Mouse (Mus musculus) B cell, adult 2 months (primary cell): Measurements from ENCODE around the gene Gm42878.
"Not testable (repeated sequence)": the region's sequence is repeated elsewhere in the genome, so short reads cannot be mapped to it uniquely, and the experiment has no call there.

Source experiments
- DNase-seq, 2 experiments: peaks; one replicate each; pipeline ENCODE4 v3.0.0; 2022

The Gm42878 gene

GRCm38 (mm10) chr5:121564468-121564895 is 19.2 kb upstream of the Gm42878 start:
- DNase-seq, result peak; percentile 95 to 96

- peak in 1 of 2 experiments; percentile 8 for DNase-seq
Observed at GRCm38 (mm10) chr5:121562436-121562835, 17.2 kb upstream of the Gm42878 start.

- DNase-seq, result no peak
Observed at GRCm38 (mm10) chr5:121549196-121549595, 3.9 kb upstream of the Gm42878 start.

DNA sequence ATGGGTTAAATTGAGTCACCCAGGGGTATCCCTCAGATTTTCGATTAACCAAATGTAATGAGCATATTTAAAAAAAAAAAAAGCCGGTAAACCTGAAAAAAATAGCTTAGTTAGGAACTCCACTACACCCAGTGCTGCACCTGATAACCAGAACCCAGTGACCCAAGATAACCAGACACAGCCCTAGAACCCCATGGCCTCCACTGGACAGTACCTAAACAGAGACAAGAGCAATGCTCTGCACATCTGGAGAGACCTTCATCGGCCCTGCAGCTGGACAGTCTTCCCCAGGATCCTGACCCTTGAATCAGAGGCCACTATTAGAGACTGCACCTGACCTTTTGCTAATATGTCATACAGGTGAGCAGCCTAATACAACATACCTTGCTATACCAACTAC is 1.8 kb upstream of the Gm42878 start:
- no peak for DNase-seq

GRCm38 (mm10) chr5:121546530-121546895 is 1.2 kb upstream of the Gm42878 start:
- DNase-seq, result peak; percentile 44 to 55

GRCm38 (mm10) chr5:121545793-121546529 is 679 bp upstream of the Gm42878 start, which contains the start of gene Mapkapk5:
Gene Mapkapk5, minus strand, starts transcription at chr5:121545905.
- DNase-seq, result peak; percentile 99

- no peak for DNase-seq
Observed at GRCm38 (mm10) chr5:121543370-121543769, 1.9 kb downstream of the Gm42878 start.

DNA sequence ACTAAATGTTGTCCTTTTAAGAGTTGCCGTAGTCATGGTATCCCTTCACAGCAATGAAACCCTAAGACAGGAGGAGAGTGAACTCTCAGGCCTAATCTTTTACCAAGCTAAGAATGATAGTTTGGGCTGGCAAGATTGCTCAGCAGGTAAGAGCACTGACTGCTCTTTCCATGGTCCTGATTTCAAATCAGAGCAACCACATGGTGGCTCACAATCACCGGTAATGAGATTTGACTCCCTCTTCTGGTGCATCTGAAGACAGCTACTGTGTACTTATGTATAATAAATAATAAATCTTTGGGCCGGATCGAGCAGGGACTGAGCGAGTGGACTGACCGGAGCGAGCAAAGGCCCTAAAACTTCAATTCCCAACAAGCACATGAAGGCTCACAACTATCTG is 4.0 kb downstream of the Gm42878 start:
- DNase-seq, result peak in 1 of 2 experiments; percentile 6

- no peak for DNase-seq
Observed at GRCm38 (mm10) chr5:121540066-121540465, 5.2 kb downstream of the Gm42878 start.

DNA sequence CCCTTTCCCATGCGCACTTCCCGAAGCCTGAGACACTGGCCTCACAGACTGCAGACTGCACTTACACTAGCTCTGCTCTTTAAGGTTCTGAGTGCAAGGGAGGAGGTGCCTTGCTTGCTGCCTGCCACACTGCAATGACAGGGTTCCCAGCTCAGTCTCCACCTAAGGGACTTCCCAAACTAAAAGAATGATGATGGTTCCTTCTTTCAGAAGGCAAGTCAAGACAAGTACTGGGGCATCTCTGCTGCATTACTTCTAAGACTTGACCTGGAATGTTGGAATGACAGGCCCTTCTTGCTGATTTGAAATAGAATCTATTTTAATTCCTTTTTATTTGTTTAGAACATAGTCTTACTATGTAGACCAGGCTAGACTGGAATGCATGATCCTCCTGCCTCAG is 7.7 kb downstream of the Gm42878 start:
- DNase-seq, result no peak

- DNase-seq, result no peak
Observed at GRCm38 (mm10) chr5:121536921-121537555, 8.2 kb downstream of the Gm42878 start.

DNA sequence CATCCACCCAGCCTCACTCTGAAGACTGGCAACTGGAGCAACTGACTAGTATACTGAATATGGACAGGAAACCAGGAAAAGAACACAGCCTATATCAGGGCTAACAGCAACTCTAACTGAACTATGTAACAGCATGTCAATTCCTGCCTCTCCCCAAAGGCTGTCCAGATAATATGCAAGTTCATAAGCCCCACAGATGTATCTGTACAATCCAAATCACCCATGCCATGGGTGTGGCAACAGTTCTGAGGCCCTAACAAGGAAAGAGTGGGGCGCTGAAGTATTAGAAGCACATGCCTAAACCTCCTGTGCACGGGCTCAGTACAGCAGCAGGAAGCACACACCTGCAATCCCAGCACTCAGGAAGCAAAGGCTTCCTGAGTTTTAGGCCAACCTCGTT is 10.2 kb downstream of the Gm42878 start:
- no peak for DNase-seq

DNA sequence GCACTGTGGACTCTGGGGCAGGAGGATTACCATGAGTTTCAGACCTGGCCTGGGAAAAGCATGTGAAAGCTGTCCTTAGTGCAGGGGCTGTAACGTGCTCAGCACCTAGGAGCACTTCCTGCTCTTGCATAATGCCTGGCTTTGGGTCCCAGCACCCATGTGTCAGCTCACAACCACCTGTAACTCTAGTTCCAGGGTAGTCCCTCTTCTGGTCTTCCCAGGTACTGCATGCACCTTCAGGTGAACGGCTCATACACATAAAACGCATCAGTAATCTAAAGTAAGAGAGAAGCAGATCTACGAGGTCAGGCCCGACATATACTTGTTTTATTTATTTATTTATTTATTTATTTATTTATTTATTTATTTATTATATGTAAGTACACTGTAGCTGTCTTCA is 10.8 kb downstream of the Gm42878 start:
- peak; percentile 49 for DNase-seq

GRCm38 (mm10) chr5:121526961-121527360 is 18.3 kb downstream of the Gm42878 start:
- DNase-seq, result no peak

GRCm38 (mm10) chr5:121526526-121526925 is 18.8 kb downstream of the Gm42878 start:
- no peak for DNase-seq

- no peak for DNase-seq
Observed at GRCm38 (mm10) chr5:121525774-121526450, 19.4 kb downstream of the Gm42878 start.

- DNase-seq, result not testable (repeated sequence)
Observed at GRCm38 (mm10) chr5:121519758-121520157, 25.5 kb downstream of the Gm42878 start.

GRCm38 (mm10) chr5:121518983-121519382 is 26.3 kb downstream of the Gm42878 start:
- no peak for DNase-seq

GRCm38 (mm10) chr5:121510009-121510408 is 35.3 kb downstream of the Gm42878 start:
- DNase-seq, result no peak

GRCm38 (mm10) chr5:121506846-121507245 is 38.4 kb downstream of the Gm42878 start:
- no peak for DNase-seq

- no peak for DNase-seq
Observed at GRCm38 (mm10) chr5:121503231-121503630, 42.1 kb downstream of the Gm42878 start, which contains the start of gene Adam1b. Gene Adam1b, minus strand, starts transcription at chr5:121503435.

GRCm38 (mm10) chr5:121501424-121501996 is 43.8 kb downstream of the Gm42878 start:
- not testable (repeated sequence) for DNase-seq

GRCm38 (mm10) chr5:121500719-121501118 is 44.6 kb downstream of the Gm42878 start:
- no peak for DNase-seq
